Mouse (Mus musculus): ENCODE results near the gene Rtn3.
"Not testable (repeated sequence)": the region's sequence is repeated elsewhere in the genome, so short reads cannot be mapped to it uniquely, and the experiment has no call there.

Gene Rtn3

GRCm38 (mm10) chr19:7423656-7424030 lies 59.4 kb downstream of the Rtn3 start:
- in situ Hi-C loops (cut with MboI; ENCODE audit: low sequenced_read_pairs): no loop called here

- in situ Hi-C loops (cut with MboI; ENCODE audit: low sequenced_read_pairs): no loop called here
Observed at GRCm38 (mm10) chr19:7423028-7423655, 59.9 kb downstream of the Rtn3 start.

DNA sequence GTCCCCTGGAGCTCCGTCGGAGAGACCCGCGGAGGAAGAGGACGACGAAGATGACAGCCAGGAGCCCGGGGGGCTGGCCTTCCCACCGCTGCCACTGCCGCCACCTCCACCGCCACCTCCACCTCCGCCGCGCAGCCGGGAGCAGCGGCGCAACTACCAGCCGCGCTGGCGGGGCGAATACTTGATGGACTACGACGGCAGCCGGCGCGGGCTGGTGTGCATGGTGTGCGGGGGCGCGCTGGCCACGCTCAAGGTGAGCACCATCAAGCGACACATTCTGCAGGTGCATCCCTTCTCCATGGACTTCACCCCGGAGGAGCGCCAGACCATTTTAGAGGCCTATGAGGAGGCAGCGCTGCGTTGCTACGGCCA lies 60.4 kb downstream of the Rtn3 start:
- in situ Hi-C loops (cut with MboI; ENCODE audit: low sequenced_read_pairs): no loop called here

GRCm38 (mm10) chr19:7421602-7422591 lies 61.2 kb downstream of the Rtn3 start:
- in situ Hi-C loops (cut with MboI; ENCODE audit: low sequenced_read_pairs): no loop called here

- in situ Hi-C loops (cut with MboI; ENCODE audit: low sequenced_read_pairs): no loop called here
Observed at GRCm38 (mm10) chr19:7420841-7421601, 62.1 kb downstream of the Rtn3 start.

- in situ Hi-C loops (cut with MboI; ENCODE audit: low sequenced_read_pairs): no loop called here
Observed at GRCm38 (mm10) chr19:7420108-7420507, 63.0 kb downstream of the Rtn3 start.

DNA sequence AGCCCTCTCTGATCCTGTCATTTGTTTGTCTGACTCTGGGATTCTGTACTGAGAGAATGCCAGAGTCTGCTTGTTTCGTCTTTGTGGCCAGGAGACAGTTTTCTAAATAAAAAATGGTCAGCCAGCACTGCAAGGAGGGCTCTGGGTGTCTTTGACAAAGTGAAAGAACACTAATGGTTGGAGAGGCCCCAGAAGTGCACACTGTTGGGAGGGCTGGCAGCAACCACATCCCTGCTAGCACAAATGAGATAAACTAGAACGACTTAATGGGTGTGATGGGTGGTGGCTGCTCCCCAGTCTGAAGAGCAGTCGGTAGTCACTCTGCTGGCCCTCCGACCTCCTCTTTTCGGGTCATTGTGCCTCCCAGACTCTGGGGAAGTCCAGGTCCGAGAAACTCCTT lies 63.9 kb downstream of the Rtn3 start:
- in situ Hi-C loops (cut with MboI; ENCODE audit: low sequenced_read_pairs): no loop called here

GRCm38 (mm10) chr19:7417911-7418849 lies 64.9 kb downstream of the Rtn3 start:
- in situ Hi-C loops (cut with MboI; ENCODE audit: low sequenced_read_pairs): no loop called here

GRCm38 (mm10) chr19:7416834-7417735 lies 66.0 kb downstream of the Rtn3 start, which contains the start of gene 2700081O15Rik:
2700081O15Rik (plus strand) TSS chr19:7417625.
- in situ Hi-C loops (cut with MboI; ENCODE audit: low sequenced_read_pairs): no loop called here

DNA sequence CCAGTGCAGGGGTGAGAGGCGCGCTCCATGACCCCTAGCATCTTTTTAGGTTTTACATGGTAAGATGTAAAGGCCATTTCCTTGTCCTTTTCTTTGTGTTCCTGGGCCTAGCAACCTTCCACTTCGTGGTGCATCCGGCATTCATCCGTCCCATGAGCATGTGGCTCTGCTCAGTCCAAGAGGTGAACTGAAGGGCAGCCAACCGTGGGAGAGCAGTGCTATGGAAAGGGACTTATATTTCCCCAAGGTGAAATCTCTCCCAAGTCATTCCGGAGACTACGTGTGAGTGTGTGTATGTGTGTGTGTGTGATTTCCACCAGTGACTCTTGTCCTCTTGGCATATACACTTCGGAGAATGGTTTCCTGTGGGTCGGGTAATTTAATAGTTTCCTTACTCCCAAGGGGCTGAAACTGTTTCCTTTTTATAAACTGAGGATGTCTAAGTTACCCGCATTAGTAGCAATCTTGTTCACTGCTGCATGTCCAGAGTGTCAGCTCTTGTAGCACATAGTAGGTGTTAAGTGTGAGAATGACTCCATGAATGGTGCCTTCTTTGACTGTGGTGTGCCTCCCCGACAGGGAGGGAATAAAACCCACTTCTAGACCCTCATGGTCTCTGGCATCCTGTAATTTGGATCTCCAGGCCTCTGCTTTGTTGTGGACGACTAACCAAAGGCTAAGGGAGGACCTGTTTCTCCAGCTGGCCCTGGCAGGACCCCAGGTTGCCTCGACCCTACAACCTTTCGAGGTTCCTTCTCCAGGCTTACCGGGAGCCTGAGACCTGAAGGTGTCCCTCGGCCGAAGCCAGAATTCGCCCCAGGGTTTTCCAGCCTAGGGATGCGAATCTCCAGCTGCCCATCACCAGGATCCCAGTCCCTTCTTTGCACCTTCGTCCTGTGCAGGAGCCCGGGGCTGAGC lies 66.9 kb downstream of the Rtn3 start:
- in situ Hi-C loops (cut with MboI; ENCODE audit: low sequenced_read_pairs): no loop called here

DNA sequence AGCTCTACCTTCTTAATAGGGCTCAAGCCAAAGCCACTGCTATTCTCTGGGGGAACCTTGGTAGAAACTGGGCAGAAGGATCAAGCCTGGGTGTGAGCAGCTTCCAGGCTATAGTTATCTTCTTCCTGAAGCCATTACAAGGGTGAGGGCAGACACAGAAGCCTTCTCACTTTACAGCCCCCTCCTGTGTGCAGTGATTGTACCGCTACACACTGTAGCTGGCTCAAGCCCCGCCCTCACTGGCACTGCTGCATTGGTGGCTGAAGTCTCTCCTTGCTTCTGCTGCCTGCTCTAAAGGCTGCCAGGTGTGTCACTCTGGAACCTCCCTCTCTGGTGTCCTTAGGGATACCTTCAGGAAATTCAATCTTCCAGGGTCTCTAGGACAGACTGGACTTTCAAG lies 70.7 kb downstream of the Rtn3 start:
- in situ Hi-C loops (cut with MboI; ENCODE audit: low sequenced_read_pairs): no loop called here

DNA sequence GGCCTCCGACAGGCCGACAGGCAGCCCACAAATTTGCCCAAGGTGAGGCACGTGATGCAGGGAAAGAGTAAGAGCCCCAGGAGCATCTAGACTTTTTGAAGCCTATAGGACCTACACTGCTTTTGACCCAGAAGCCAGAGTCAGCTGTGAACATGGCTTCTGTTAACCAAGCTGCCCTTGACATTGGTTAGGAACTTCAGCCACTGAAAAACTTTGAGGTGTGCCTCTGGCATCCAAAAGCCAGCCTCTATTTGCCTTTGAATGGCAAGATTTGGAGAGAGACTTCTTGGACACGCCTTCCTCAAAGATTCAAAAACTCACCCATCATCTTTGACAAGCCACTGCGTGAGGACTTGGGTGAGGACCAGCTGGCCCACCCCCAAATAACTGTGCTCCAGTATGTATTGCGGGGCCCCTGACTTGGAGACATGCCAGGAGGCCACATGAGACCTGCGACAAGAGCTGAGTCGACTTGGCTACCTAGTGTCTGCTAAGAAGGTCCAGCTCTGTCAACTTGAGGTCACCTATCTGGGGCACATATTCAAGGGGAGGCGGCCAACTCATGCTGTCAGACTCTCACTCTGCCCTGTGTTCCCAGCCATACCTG lies 78.4 kb downstream of the Rtn3 start:
- in situ Hi-C loops (cut with MboI; ENCODE audit: low sequenced_read_pairs): no loop called here

GRCm38 (mm10) chr19:7400635-7401034 lies 82.4 kb downstream of the Rtn3 start:
- in situ Hi-C loops (cut with MboI; ENCODE audit: low sequenced_read_pairs): no loop called here

- in situ Hi-C loops (cut with MboI; ENCODE audit: low sequenced_read_pairs): not testable (repeated sequence)
Observed at GRCm38 (mm10) chr19:7398898-7399297, 84.2 kb downstream of the Rtn3 start.

- in situ Hi-C loops (cut with MboI; ENCODE audit: low sequenced_read_pairs): not testable (repeated sequence)
Observed at GRCm38 (mm10) chr19:7396867-7397826, 85.9 kb downstream of the Rtn3 start.

GRCm38 (mm10) chr19:7388488-7388887 lies 94.6 kb downstream of the Rtn3 start:
- in situ Hi-C loops (cut with MboI; ENCODE audit: low sequenced_read_pairs): no loop called here

- in situ Hi-C loops (cut with MboI; ENCODE audit: low sequenced_read_pairs): no loop called here
Observed at GRCm38 (mm10) chr19:7386042-7386441, 97.0 kb downstream of the Rtn3 start.

Measured in CH12F3 (cell line).